Mouse (Mus musculus): ENCODE measurements around the gene Lamb3. TPM values are rescaled to one million over a fixed set of nuclear protein-coding genes. Genes with fewer than 3 reads are reported as not detected.

Lamb3 gene
- total and polyA plus RNA-seq, 2 experiments, result 1.6 to 2.0 TPM

GRCm38 (mm10) chr1:193306832-193307231, 99.3 kb downstream of the Lamb3 start:
- no peaks in the 10 kb centered on the region for H3K79me2 ChIP-seq (ENCODE audit: control insufficient read depth, insufficient read depth, low read length)
- no peak for TF ChIP-seq CTCF (IDR thresholded peaks at IDR 0.05; ENCODE audit: low read depth, low read length)
- no peak for TF ChIP-seq POLR2A (IDR thresholded peaks at IDR 0.05; ENCODE audit: extremely low read depth, insufficient read depth, low read length)
- H3K9ac ChIP-seq (ENCODE audit: low read depth, low read length), result no peak overlapping the region
- H3K36me3 ChIP-seq (ENCODE audit: control insufficient read depth, insufficient read depth, low read length), result no peaks in the 10 kb centered on the region
- DNase-seq (ENCODE audit: extremely low read depth, low read depth, low spot score), result peak; percentile 80
- 23% methylated on average over 2 of the region's 2 CpGs for WGBS
- peaks cover 18% of the 10 kb centered on the region for H3K4me1 ChIP-seq (ENCODE audit: control insufficient read depth, insufficient read depth, low read length)
- no peaks in the 10 kb centered on the region for H3K27me3 ChIP-seq (ENCODE audit: control insufficient read depth, insufficient read depth, low read length)
- H3K27ac ChIP-seq (replicated peaks; ENCODE audit: insufficient read depth, low read depth, low read length), result no peak overlapping the region
- no peak overlapping the region for H3K4me3 ChIP-seq (ENCODE audit: insufficient read depth, low read depth, low read length)

GRCm38 (mm10) chr1:193309785-193310518, 102.5 kb downstream of the Lamb3 start:
- DNase-seq (ENCODE audit: extremely low read depth, low read depth, low spot score), result no peak

GRCm38 (mm10) chr1:193310519-193311085, 103.1 kb downstream of the Lamb3 start:
- no peaks in the 10 kb centered on the region for H3K79me2 ChIP-seq (ENCODE audit: control insufficient read depth, insufficient read depth, low read length)
- H3K27me3 ChIP-seq (ENCODE audit: control insufficient read depth, insufficient read depth, low read length), result no peaks in the 10 kb centered on the region
- peak; percentile 83 for DNase-seq (ENCODE audit: extremely low read depth, low read depth, low spot score)
- no peaks in the 10 kb centered on the region for H3K36me3 ChIP-seq (ENCODE audit: control insufficient read depth, insufficient read depth, low read length)
- no peak for TF ChIP-seq CTCF (IDR thresholded peaks at IDR 0.05; ENCODE audit: low read depth, low read length)
- H3K27ac ChIP-seq (replicated peaks; ENCODE audit: insufficient read depth, low read depth, low read length), result peak overlapping the region; percentile 77
- no peak overlapping the region for H3K4me3 ChIP-seq (ENCODE audit: insufficient read depth, low read depth, low read length)
- peaks cover 34% of the 10 kb centered on the region for H3K4me1 ChIP-seq (ENCODE audit: control insufficient read depth, insufficient read depth, low read length)
- peak overlapping the region; percentile 35; the same call in 1 of the 2 replicates for H3K9ac ChIP-seq (ENCODE audit: low read depth, low read length)
- 27% methylated on average over 3 of the region's 3 CpGs for WGBS

More at GRCm38 (mm10) chr1:193309785-193310518, 102.5 kb downstream of the Lamb3 start:
- Histone ChIP-seq H3K36me3 (ENCODE audit: control insufficient read depth, insufficient read depth, low read length) (no peaks in the 10 kb centered on the region), H3K4me3 (ENCODE audit: insufficient read depth, low read depth, low read length) (no peak overlapping the region), H3K9ac (ENCODE audit: low read depth, low read length) (no peak overlapping the region), H3K79me2 (ENCODE audit: control insufficient read depth, insufficient read depth, low read length) (no peaks in the 10 kb centered on the region), H3K27ac (replicated peaks; ENCODE audit: insufficient read depth, low read depth, low read length) (peak overlapping the region; percentile 48), H3K27me3 (ENCODE audit: control insufficient read depth, insufficient read depth, low read length) (no peaks in the 10 kb centered on the region), H3K4me1 (ENCODE audit: control insufficient read depth, insufficient read depth, low read length) (peaks cover 29% of the 10 kb centered on the region)
- no peak for TF ChIP-seq POLR2A (IDR thresholded peaks at IDR 0.05; ENCODE audit: extremely low read depth, insufficient read depth, low read length)
- TF ChIP-seq CTCF (IDR thresholded peaks at IDR 0.05; ENCODE audit: low read depth, low read length), result no peak
- WGBS, result 69% methylated on average over 1 of the region's 1 CpGs

GRCm38 (mm10) chr1:193311596-193311995, 104.1 kb downstream of the Lamb3 start:
- DNase-seq (ENCODE audit: extremely low read depth, low read depth, low spot score), result peak; percentile 95
- Histone ChIP-seq H3K36me3 (ENCODE audit: control insufficient read depth, insufficient read depth, low read length) (no peaks in the 10 kb centered on the region), H3K27me3 (ENCODE audit: control insufficient read depth, insufficient read depth, low read length) (no peaks in the 10 kb centered on the region), H3K9ac (ENCODE audit: low read depth, low read length) (0 out of 2 replicates have a peak overlapping the region, but pooled peaks have one; percentile 0), H3K4me1 (ENCODE audit: control insufficient read depth, insufficient read depth, low read length) (peaks cover 36% of the 10 kb centered on the region), H3K27ac (replicated peaks; ENCODE audit: insufficient read depth, low read depth, low read length) (peak overlapping the region; percentile 77), H3K79me2 (ENCODE audit: control insufficient read depth, insufficient read depth, low read length) (no peaks in the 10 kb centered on the region), H3K4me3 (ENCODE audit: insufficient read depth, low read depth, low read length) (no peak overlapping the region)
- TF ChIP-seq CTCF (IDR thresholded peaks at IDR 0.05; ENCODE audit: low read depth, low read length) (no peak), POLR2A (IDR thresholded peaks at IDR 0.05; ENCODE audit: extremely low read depth, insufficient read depth, low read length) (0 out of 2 replicates have a peak, but pooled peaks have one; percentile 19)
- WGBS, result 6% methylated on average over 1 of the region's 1 CpGs

GRCm38 (mm10) chr1:193315705-193316357, 108.3 kb downstream of the Lamb3 start:
- no peaks in the 10 kb centered on the region for H3K79me2 ChIP-seq (ENCODE audit: control insufficient read depth, insufficient read depth, low read length)
- 31% methylated on average over 5 of the region's 5 CpGs for WGBS
- no peak overlapping the region for H3K4me3 ChIP-seq (ENCODE audit: insufficient read depth, low read depth, low read length)
- H3K27me3 ChIP-seq (ENCODE audit: control insufficient read depth, insufficient read depth, low read length), result no peaks in the 10 kb centered on the region
- H3K4me1 ChIP-seq (ENCODE audit: control insufficient read depth, insufficient read depth, low read length), result peaks cover 28% of the 10 kb centered on the region
- TF ChIP-seq POLR2A (IDR thresholded peaks at IDR 0.05; ENCODE audit: extremely low read depth, insufficient read depth, low read length) (no peak), CTCF (IDR thresholded peaks at IDR 0.05; ENCODE audit: low read depth, low read length) (no peak)
- no peaks in the 10 kb centered on the region for H3K36me3 ChIP-seq (ENCODE audit: control insufficient read depth, insufficient read depth, low read length)
- peak overlapping the region; percentile 37 for H3K27ac ChIP-seq (replicated peaks; ENCODE audit: insufficient read depth, low read depth, low read length)
- H3K9ac ChIP-seq (ENCODE audit: low read depth, low read length), result no peak overlapping the region
- DNase-seq (ENCODE audit: extremely low read depth, low read depth, low spot score), result peak; percentile 98

Data from liver, adult 2 months (tissue).